Mouse (Mus musculus): ENCODE data around the gene 4932438H23Rik. TPM values are rescaled to one million over a fixed set of nuclear protein-coding genes. Genes with fewer than 3 reads are reported as not detected.

Gene 4932438H23Rik
- polyA plus RNA-seq, 1 experiment from 2014 or later = 1.7 TPM

DNA sequence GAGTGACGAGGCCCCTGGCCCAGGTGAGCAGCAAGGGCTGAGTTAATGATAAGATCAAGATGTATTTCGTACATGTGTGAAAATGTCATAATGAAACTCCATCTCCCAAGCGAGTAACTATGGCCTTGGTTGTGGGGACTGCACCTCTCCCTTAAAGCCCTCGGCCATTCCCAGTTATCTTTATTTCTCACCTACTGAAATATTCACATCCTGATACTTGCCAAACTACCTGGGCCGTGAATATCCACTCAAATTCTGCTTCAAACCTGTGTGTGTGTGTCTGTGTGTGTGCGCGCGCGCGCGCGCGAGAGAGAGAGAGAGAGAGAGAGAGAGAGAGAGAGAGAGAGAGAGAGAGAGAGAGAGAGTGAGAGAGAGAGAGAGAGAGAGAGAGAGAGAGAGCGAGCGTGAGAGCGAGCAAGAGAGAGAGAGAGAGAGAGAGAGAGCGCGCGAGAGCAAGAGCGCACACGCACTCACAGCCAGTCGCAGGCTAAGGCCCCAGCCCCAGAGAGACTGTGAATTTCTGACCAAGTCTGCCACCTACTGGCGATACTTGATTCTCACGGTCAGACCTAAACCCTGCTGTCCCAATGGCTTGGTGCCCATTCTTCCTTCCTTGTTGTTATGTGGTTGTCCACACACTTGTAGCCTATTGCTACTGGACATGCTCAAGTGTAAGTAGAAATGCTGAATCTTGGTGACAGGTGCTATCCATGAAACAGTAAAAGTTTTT is 21.6 kb downstream of the 4932438H23Rik start:
- WGBS = 31% methylated on average over 24 of the region's 24 CpGs
- ATAC-seq (ENCODE audit: low FRiP score, low TSS enrichment) (peak; percentile 94), DNase-seq (peak; percentile 95)
- H3K27me3 ChIP-seq (ENCODE audit: control insufficient read depth, insufficient read depth, low read length) = no peaks in the 10 kb centered on the region
- H3K4me3 ChIP-seq (replicated peaks; ENCODE audit: low read depth, low read length) = no peak overlapping the region
- no peak overlapping the region for H3K9ac ChIP-seq (replicated peaks; ENCODE audit: low read length)
- H3K27ac ChIP-seq (replicated peaks; ENCODE audit: low read depth, low read length) = no peak overlapping the region
- H3K4me2 ChIP-seq (ENCODE audit: low read length) = peak overlapping the region; percentile 25; the same call in 1 of the 2 replicates
- H3K9me3 ChIP-seq (ENCODE audit: control insufficient read depth, low read length) = no peaks in the 10 kb centered on the region
- no peaks in the 10 kb centered on the region for H3K36me3 ChIP-seq (ENCODE audit: control insufficient read depth, insufficient read depth, low read length)
- H3K4me1 ChIP-seq (ENCODE audit: control insufficient read depth, insufficient read depth, low read length) = no peaks in the 10 kb centered on the region

DNA sequence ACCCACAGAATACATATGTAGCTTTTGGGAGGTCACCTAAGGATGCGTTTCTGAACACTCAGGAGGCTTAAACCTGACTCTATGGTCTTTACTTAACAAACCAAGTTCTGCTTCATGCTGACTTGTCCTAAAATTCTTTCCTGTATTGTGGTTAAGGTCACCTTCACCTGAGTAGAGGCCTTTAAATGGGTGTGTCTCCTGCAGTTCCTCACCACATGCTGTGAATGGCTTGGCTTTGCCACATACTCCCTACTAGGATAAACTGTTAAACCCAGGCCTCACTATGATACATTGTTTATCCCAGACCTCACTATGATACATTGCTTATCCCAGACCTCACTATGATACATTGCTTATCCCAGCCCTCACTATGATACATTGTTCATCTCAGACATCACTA is 22.7 kb downstream of the 4932438H23Rik start:
- no peaks in the 10 kb centered on the region for H3K36me3 ChIP-seq (ENCODE audit: control insufficient read depth, insufficient read depth, low read length)
- H3K4me3 ChIP-seq (replicated peaks; ENCODE audit: low read depth, low read length) = no peak overlapping the region
- DNase-seq = no peak
- 0 out of 2 replicates have a peak, but pooled peaks cover 4% of the 10 kb centered on the region for H3K27me3 ChIP-seq (ENCODE audit: control insufficient read depth, insufficient read depth, low read length)
- H3K27ac ChIP-seq (replicated peaks; ENCODE audit: low read depth, low read length) = no peak overlapping the region
- H3K9me3 ChIP-seq (ENCODE audit: control insufficient read depth, low read length) = no peaks in the 10 kb centered on the region
- no peak for ATAC-seq (ENCODE audit: low FRiP score, low TSS enrichment)
- no peak overlapping the region for H3K4me2 ChIP-seq (ENCODE audit: low read length)
- no peak overlapping the region for H3K9ac ChIP-seq (replicated peaks; ENCODE audit: low read length)
- H3K4me1 ChIP-seq (ENCODE audit: control insufficient read depth, insufficient read depth, low read length) = no peaks in the 10 kb centered on the region
- 90% methylated on average over 1 of the region's 1 CpGs for WGBS

DNA sequence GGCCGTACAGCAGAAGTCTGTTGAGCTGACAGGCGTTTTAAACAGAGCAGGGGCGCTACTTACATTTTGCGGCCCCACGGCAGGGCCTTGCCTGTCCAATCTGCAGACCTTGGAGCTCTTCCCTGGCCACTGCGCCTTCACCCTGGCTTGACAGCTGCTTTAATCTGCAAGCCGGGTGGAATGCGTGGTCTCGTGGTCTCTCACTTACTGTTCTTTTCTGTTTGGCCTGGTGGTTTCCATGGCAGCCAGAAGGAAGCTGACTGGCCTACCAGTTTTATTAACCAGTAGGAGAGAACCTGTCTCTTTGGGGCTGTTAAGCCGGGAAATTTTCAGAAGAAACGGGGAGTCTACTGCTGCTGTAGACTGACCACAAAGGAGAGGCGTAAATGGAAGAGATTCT is 26.0 kb downstream of the 4932438H23Rik start:
- Histone ChIP-seq H3K27me3 (ENCODE audit: control insufficient read depth, insufficient read depth, low read length) (0 out of 2 replicates have a peak, but pooled peaks cover 4% of the 10 kb centered on the region), H3K4me3 (replicated peaks; ENCODE audit: low read depth, low read length) (no peak overlapping the region), H3K4me2 (ENCODE audit: low read length) (peak overlapping the region; percentile 34), H3K9me3 (ENCODE audit: control insufficient read depth, low read length) (no peaks in the 10 kb centered on the region), H3K9ac (replicated peaks; ENCODE audit: low read length) (no peak overlapping the region; the same call in 1 of the 2 replicates), H3K27ac (replicated peaks; ENCODE audit: low read depth, low read length) (0 out of 2 replicates have a peak overlapping the region, but pooled peaks have one; percentile 32), H3K4me1 (ENCODE audit: control insufficient read depth, insufficient read depth, low read length) (no peaks in the 10 kb centered on the region), H3K36me3 (ENCODE audit: control insufficient read depth, insufficient read depth, low read length) (no peaks in the 10 kb centered on the region)
- ATAC-seq (ENCODE audit: low FRiP score, low TSS enrichment) (no peak; the same call in 1 of the 2 replicates), DNase-seq (peak; percentile 77)
- 10% methylated on average over 12 of the region's 12 CpGs for WGBS

DNA sequence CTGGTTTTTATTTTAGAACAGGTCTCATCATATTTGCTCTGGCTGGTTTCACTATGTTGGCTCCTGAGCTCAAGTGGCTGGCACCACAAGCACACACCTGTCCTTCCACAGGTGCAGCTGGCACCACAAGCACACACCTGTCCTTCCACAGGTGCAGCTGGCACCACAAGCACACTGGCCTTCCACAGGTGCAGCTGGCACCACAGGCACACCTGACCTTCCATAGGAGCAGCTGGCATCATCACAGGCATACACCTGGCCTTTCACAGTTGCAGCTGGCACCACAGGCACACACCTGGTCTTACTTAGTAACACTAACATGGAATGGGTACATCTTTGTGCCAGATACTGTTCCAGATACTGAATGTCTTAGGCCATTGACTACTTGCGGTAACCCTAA is 27.8 kb downstream of the 4932438H23Rik start:
- Histone ChIP-seq H3K4me2 (ENCODE audit: low read length) (no peak overlapping the region), H3K36me3 (ENCODE audit: control insufficient read depth, insufficient read depth, low read length) (no peaks in the 10 kb centered on the region), H3K4me1 (ENCODE audit: control insufficient read depth, insufficient read depth, low read length) (no peaks in the 10 kb centered on the region), H3K9me3 (ENCODE audit: control insufficient read depth, low read length) (no peaks in the 10 kb centered on the region), H3K27ac (replicated peaks; ENCODE audit: low read depth, low read length) (no peak overlapping the region), H3K27me3 (ENCODE audit: control insufficient read depth, insufficient read depth, low read length) (0 out of 2 replicates have a peak, but pooled peaks cover 4% of the 10 kb centered on the region), H3K9ac (replicated peaks; ENCODE audit: low read length) (no peak overlapping the region), H3K4me3 (replicated peaks; ENCODE audit: low read depth, low read length) (no peak overlapping the region)
- ATAC-seq (ENCODE audit: low FRiP score, low TSS enrichment) (no peak), DNase-seq (no peak)
- 97% methylated on average over 1 of the region's 1 CpGs for WGBS

DNA sequence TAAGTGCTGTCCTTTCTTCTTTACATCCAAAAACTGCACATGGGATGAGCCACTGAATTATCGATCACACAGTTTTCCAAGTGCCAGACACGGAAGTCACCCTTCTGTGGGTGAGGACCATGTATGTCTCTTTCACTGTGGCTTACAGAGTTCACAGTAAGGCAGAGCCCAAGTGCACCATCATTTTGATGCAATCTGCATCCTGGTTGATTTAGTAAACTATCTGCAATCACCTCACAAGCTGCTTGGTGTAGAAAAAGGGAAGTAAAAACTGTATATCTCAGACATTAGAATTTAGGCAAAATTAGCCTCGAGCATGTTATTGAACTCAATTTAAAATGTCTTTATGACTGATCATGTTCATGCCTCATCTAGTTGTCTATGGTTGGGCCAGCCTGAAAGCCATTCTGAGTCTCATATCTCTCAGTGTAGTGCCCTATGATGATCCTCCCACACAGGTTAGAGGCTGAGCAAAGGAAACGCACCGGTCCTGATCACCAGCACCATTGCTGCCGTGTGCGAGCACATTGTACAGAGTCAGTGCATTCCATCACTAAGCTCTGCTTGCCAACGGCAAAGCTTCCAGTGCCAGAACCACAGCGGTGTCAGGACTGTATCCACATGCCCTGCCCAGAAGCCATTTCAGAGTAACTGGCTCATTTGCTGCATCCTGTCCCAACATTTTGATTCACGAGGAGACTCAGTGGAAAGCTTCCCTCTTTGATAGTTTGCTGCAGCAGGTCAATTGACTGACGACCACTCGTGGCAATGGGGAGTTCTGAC is 30.1 kb downstream of the 4932438H23Rik start:
- WGBS = 90% methylated on average over 12 of the region's 12 CpGs
- Histone ChIP-seq H3K4me1 (ENCODE audit: control insufficient read depth, insufficient read depth, low read length) (no peaks in the 10 kb centered on the region), H3K4me3 (replicated peaks; ENCODE audit: low read depth, low read length) (no peak overlapping the region), H3K9ac (replicated peaks; ENCODE audit: low read length) (no peak overlapping the region), H3K9me3 (ENCODE audit: control insufficient read depth, low read length) (no peaks in the 10 kb centered on the region), H3K36me3 (ENCODE audit: control insufficient read depth, insufficient read depth, low read length) (no peaks in the 10 kb centered on the region), H3K27ac (replicated peaks; ENCODE audit: low read depth, low read length) (no peak overlapping the region), H3K4me2 (ENCODE audit: low read length) (no peak overlapping the region), H3K27me3 (ENCODE audit: control insufficient read depth, insufficient read depth, low read length) (0 out of 2 replicates have a peak, but pooled peaks cover 4% of the 10 kb centered on the region)
- ATAC-seq (ENCODE audit: low FRiP score, low TSS enrichment) (no peak), DNase-seq (no peak)

DNA sequence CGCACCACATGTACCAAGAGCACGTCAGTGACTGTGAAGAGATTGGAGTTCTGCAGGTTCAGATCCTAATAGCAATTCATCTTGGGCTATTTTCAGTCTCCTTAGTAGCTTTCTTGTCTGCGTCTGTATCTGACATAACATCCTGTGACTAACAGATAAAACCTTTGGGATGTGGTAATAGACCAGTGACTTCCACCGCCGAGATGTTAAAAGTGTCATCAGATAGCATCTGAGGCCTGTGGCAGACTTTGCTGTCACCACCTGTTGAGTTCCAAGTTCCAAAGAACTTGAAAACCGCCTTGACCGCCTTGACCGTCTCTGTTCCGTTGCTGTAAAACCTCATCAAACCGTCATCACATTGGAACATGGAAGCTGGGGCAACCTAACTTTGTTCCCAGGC is 31.1 kb downstream of the 4932438H23Rik start:
- 92% methylated on average over 10 of the region's 10 CpGs for WGBS
- H3K36me3 ChIP-seq (ENCODE audit: control insufficient read depth, insufficient read depth, low read length) = no peaks in the 10 kb centered on the region
- DNase-seq (no peak), ATAC-seq (ENCODE audit: low FRiP score, low TSS enrichment) (no peak)
- H3K9me3 ChIP-seq (ENCODE audit: control insufficient read depth, low read length) = no peaks in the 10 kb centered on the region
- no peaks in the 10 kb centered on the region for H3K4me1 ChIP-seq (ENCODE audit: control insufficient read depth, insufficient read depth, low read length)
- H3K4me2 ChIP-seq (ENCODE audit: low read length) = no peak overlapping the region
- no peak overlapping the region for H3K27ac ChIP-seq (replicated peaks; ENCODE audit: low read depth, low read length)
- 0 out of 2 replicates have a peak, but pooled peaks cover 4% of the 10 kb centered on the region for H3K27me3 ChIP-seq (ENCODE audit: control insufficient read depth, insufficient read depth, low read length)
- no peak overlapping the region for H3K4me3 ChIP-seq (replicated peaks; ENCODE audit: low read depth, low read length)
- H3K9ac ChIP-seq (replicated peaks; ENCODE audit: low read length) = no peak overlapping the region

DNA sequence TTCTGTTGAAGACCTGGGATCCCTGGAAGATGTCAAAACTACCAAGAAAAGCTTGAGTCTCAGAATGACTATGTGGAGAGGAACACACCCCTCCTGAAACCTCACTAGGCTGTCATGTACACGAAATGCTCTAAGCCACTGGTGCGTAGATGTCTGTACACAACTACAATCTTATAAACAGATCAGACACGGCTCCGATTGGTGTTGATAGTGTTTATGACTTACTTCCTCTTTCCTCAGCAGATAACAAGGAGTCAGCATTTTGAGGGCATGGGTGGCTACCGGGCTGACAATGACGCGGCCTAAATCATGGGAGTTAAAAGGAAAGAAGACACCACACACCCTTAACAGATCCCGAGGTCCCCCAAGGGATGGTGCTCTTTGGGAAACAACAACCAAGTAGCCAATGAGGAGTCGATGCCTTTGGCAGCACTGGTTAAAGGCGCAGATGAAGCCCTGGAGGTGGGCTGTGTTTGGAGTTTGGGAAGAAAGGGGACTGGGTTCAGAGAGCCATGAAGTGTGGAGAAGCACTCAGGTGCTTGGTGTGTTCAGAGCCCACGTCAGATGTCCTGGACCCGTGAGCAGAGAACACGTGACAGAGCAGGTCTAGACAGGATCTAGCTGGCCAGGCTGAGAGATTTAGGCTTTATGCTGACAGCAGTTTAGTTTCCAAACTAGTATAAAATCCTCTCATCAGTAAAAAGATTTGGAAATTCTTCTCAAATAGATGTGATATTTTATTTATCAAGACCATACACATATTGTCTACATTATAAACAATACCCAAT is 33.2 kb downstream of the 4932438H23Rik start:
- Histone ChIP-seq H3K9ac (replicated peaks; ENCODE audit: low read length) (no peak overlapping the region), H3K4me3 (replicated peaks; ENCODE audit: low read depth, low read length) (no peak overlapping the region), H3K36me3 (ENCODE audit: control insufficient read depth, insufficient read depth, low read length) (no peaks in the 10 kb centered on the region), H3K27ac (replicated peaks; ENCODE audit: low read depth, low read length) (no peak overlapping the region), H3K4me2 (ENCODE audit: low read length) (no peak overlapping the region), H3K4me1 (ENCODE audit: control insufficient read depth, insufficient read depth, low read length) (no peaks in the 10 kb centered on the region), H3K9me3 (ENCODE audit: control insufficient read depth, low read length) (no peaks in the 10 kb centered on the region), H3K27me3 (ENCODE audit: control insufficient read depth, insufficient read depth, low read length) (no peaks in the 10 kb centered on the region)
- DNase-seq (no peak), ATAC-seq (ENCODE audit: low FRiP score, low TSS enrichment) (no peak)
- 89% methylated on average over 13 of the region's 13 CpGs for WGBS

DNA sequence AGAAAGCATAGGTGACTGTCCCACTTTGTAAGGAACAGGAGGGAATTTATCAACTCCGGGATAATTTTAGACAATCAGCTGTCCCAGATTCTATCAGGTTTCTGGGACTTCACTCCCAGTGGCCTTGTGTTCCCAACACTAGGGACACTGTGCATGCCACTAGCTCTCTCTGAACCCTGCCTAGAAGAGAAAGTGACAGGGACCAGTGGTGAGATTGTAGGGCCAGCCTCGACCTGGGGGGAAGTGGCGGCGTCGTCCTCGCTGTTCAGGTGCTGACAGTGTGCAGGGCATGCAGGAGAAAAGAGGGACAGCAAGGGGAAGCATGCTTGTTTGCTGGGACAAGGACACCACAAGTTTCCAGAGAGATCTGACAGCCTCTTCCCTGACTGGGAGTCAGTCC is 37.2 kb downstream of the 4932438H23Rik start:
- Histone ChIP-seq H3K4me3 (replicated peaks; ENCODE audit: low read depth, low read length) (no peak overlapping the region), H3K27ac (replicated peaks; ENCODE audit: low read depth, low read length) (no peak overlapping the region), H3K9me3 (ENCODE audit: control insufficient read depth, low read length) (no peaks in the 10 kb centered on the region), H3K4me1 (ENCODE audit: control insufficient read depth, insufficient read depth, low read length) (no peaks in the 10 kb centered on the region), H3K27me3 (ENCODE audit: control insufficient read depth, insufficient read depth, low read length) (no peaks in the 10 kb centered on the region), H3K36me3 (ENCODE audit: control insufficient read depth, insufficient read depth, low read length) (no peaks in the 10 kb centered on the region), H3K4me2 (ENCODE audit: low read length) (no peak overlapping the region), H3K9ac (replicated peaks; ENCODE audit: low read length) (no peak overlapping the region)
- ATAC-seq (ENCODE audit: low FRiP score, low TSS enrichment) = no peak
- WGBS = 90% methylated on average over 6 of the region's 6 CpGs
- DNase-seq = no peak

All from midbrain, embryonic 14.5 days (tissue).